Mouse (Mus musculus): ENCODE measurements around the gene Ubtf. TPM values are rescaled to one million over a fixed set of nuclear protein-coding genes. Genes with fewer than 3 reads are reported as not detected.

The Ubtf gene
- polyA plus RNA-seq, 1 experiment = 8.9 TPM

GRCm38 (mm10) chr11:102311966-102312365 is 7.6 kb downstream of the Ubtf start:
- H3K27me3 ChIP-seq (ENCODE audit: control insufficient read depth, insufficient read depth, low read length) = no peaks in the 10 kb centered on the region
- no peak overlapping the region for H3K4me3 ChIP-seq (ENCODE audit: control insufficient read depth, low read depth, low read length)
- no peak overlapping the region for H3K27ac ChIP-seq (ENCODE audit: control insufficient read depth, insufficient read depth, low read depth, low read length)
- no peaks in the 10 kb centered on the region for H3K36me3 ChIP-seq (ENCODE audit: control insufficient read depth, insufficient read depth, low read length)
- peaks cover 36% of the 10 kb centered on the region for H3K4me1 ChIP-seq (ENCODE audit: control insufficient read depth, insufficient read depth, low read length)
- TF ChIP-seq CTCF (IDR thresholded peaks at IDR 0.05; ENCODE audit: control insufficient read depth, insufficient read depth, insufficient replicate concordance, low read depth, low read length) (no peak), POLR2A (IDR thresholded peaks at IDR 0.05; ENCODE audit: control insufficient read depth, low read depth, low read length) (no peak)

- TF ChIP-seq POLR2A (IDR thresholded peaks at IDR 0.05; ENCODE audit: control insufficient read depth, low read depth, low read length) = no peak
- TF ChIP-seq CTCF (IDR thresholded peaks at IDR 0.05; ENCODE audit: control insufficient read depth, insufficient read depth, insufficient replicate concordance, low read depth, low read length) = no peak
- Histone ChIP-seq H3K4me3 (ENCODE audit: control insufficient read depth, low read depth, low read length) (peak overlapping the region; percentile 40), H3K36me3 (ENCODE audit: control insufficient read depth, insufficient read depth, low read length) (no peaks in the 10 kb centered on the region), H3K27ac (ENCODE audit: control insufficient read depth, insufficient read depth, low read depth, low read length) (no peak overlapping the region), H3K27me3 (ENCODE audit: control insufficient read depth, insufficient read depth, low read length) (no peaks in the 10 kb centered on the region), H3K4me1 (ENCODE audit: control insufficient read depth, insufficient read depth, low read length) (peaks cover 30% of the 10 kb centered on the region)
Measured at GRCm38 (mm10) chr11:102310768-102311695, 8.5 kb downstream of the Ubtf start.

GRCm38 (mm10) chr11:102309821-102310617 is 9.5 kb downstream of the Ubtf start:
- Histone ChIP-seq H3K4me1 (ENCODE audit: control insufficient read depth, insufficient read depth, low read length) (peaks cover 30% of the 10 kb centered on the region), H3K27ac (ENCODE audit: control insufficient read depth, insufficient read depth, low read depth, low read length) (peak overlapping the region; percentile 7; the same call in 1 of the 2 replicates), H3K4me3 (ENCODE audit: control insufficient read depth, low read depth, low read length) (peak overlapping the region; percentile 84; the same call in 1 of the 2 replicates), H3K27me3 (ENCODE audit: control insufficient read depth, insufficient read depth, low read length) (no peaks in the 10 kb centered on the region), H3K36me3 (ENCODE audit: control insufficient read depth, insufficient read depth, low read length) (no peaks in the 10 kb centered on the region)
- TF ChIP-seq POLR2A (IDR thresholded peaks at IDR 0.05; ENCODE audit: control insufficient read depth, low read depth, low read length) (no peak), CTCF (IDR thresholded peaks at IDR 0.05; ENCODE audit: control insufficient read depth, insufficient read depth, insufficient replicate concordance, low read depth, low read length) (no peak)

DNA sequence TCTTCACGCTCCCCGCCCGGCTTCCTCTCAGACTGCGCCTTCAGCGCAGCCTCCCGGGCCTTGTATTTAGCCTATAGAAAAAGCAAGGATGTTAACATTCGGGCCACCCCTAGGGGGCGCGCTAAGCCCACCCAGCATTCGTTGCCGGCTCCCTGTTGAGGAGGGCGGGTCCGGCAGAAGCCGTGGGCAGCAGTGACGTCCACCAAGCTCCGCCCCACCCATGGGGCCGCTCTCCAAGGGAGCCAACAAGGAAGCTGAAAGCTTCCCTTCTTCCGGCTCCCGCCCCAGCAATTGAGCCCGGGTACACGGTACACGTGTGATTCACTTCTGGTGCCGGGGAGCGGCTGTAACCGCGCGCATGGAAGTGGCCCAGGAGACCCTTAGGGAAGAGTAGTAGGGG is 10.6 kb downstream of the Ubtf start:
- Histone ChIP-seq H3K4me1 (ENCODE audit: control insufficient read depth, insufficient read depth, low read length) (peaks cover 30% of the 10 kb centered on the region), H3K27ac (ENCODE audit: control insufficient read depth, insufficient read depth, low read depth, low read length) (peak overlapping the region; percentile 7; the same call in 1 of the 2 replicates), H3K36me3 (ENCODE audit: control insufficient read depth, insufficient read depth, low read length) (no peaks in the 10 kb centered on the region), H3K27me3 (ENCODE audit: control insufficient read depth, insufficient read depth, low read length) (no peaks in the 10 kb centered on the region), H3K4me3 (ENCODE audit: control insufficient read depth, low read depth, low read length) (peak overlapping the region; percentile 84)
- TF ChIP-seq CTCF (IDR thresholded peaks at IDR 0.05; ENCODE audit: control insufficient read depth, insufficient read depth, insufficient replicate concordance, low read depth, low read length) (peak; percentile 97), POLR2A (IDR thresholded peaks at IDR 0.05; ENCODE audit: control insufficient read depth, low read depth, low read length) (peak; percentile 47)

DNA sequence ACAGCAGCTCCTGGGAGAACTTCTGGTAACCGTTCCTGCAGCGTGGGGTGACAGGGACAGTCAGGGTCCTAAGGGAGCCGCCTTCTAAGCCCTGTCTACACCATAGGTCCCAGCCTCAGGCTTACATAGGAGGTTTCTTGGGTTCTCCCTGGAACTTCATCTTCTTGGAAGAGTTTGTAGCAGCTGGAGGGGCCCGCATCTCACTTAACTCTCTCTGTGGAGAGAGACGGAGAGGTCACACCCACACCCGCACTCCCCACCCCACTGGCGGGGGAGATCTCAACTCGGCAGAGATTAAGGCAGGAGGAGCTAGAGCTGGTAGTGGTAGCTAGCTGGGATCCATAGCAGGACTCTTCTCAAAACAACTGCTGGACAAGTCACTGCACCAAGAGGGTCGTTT is 11.4 kb downstream of the Ubtf start:
- Histone ChIP-seq H3K27me3 (ENCODE audit: control insufficient read depth, insufficient read depth, low read length) (no peaks in the 10 kb centered on the region), H3K36me3 (ENCODE audit: control insufficient read depth, insufficient read depth, low read length) (no peaks in the 10 kb centered on the region), H3K27ac (ENCODE audit: control insufficient read depth, insufficient read depth, low read depth, low read length) (no peak overlapping the region), H3K4me1 (ENCODE audit: control insufficient read depth, insufficient read depth, low read length) (peaks cover 30% of the 10 kb centered on the region), H3K4me3 (ENCODE audit: control insufficient read depth, low read depth, low read length) (no peak overlapping the region)
- no peak for TF ChIP-seq CTCF (IDR thresholded peaks at IDR 0.05; ENCODE audit: control insufficient read depth, insufficient read depth, insufficient replicate concordance, low read depth, low read length)
- TF ChIP-seq POLR2A (IDR thresholded peaks at IDR 0.05; ENCODE audit: control insufficient read depth, low read depth, low read length) = no peak

DNA sequence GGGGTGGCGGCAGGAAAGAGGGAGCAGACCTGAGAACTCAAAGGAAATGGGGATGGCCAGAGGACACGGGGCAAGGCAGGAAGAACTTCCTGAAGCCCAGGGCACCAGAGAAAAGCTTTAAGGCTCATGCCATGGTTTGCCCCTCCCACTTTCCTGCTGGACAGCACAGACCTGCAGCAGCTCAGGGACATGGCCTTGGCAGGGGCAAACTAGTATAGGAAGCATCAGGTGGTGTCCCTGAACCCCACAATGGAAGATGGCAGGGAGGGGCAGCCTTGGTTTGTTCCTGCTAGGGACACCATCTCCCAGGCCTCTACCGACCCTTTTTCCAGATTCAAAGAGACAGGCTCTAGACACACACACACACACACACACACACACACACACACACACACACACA is 14.2 kb downstream of the Ubtf start:
- Histone ChIP-seq H3K4me3 (ENCODE audit: control insufficient read depth, low read depth, low read length) (no peak overlapping the region), H3K27me3 (ENCODE audit: control insufficient read depth, insufficient read depth, low read length) (no peaks in the 10 kb centered on the region), H3K27ac (ENCODE audit: control insufficient read depth, insufficient read depth, low read depth, low read length) (no peak overlapping the region), H3K36me3 (ENCODE audit: control insufficient read depth, insufficient read depth, low read length) (no peaks in the 10 kb centered on the region), H3K4me1 (ENCODE audit: control insufficient read depth, insufficient read depth, low read length) (peaks cover 21% of the 10 kb centered on the region)
- TF ChIP-seq POLR2A (IDR thresholded peaks at IDR 0.05; ENCODE audit: control insufficient read depth, low read depth, low read length) (no peak), CTCF (IDR thresholded peaks at IDR 0.05; ENCODE audit: control insufficient read depth, insufficient read depth, insufficient replicate concordance, low read depth, low read length) (no peak)

GRCm38 (mm10) chr11:102304141-102304540 is 15.4 kb downstream of the Ubtf start:
- Histone ChIP-seq H3K4me1 (ENCODE audit: control insufficient read depth, insufficient read depth, low read length) (peaks cover 12% of the 10 kb centered on the region), H3K27me3 (ENCODE audit: control insufficient read depth, insufficient read depth, low read length) (no peaks in the 10 kb centered on the region), H3K4me3 (ENCODE audit: control insufficient read depth, low read depth, low read length) (no peak overlapping the region), H3K27ac (ENCODE audit: control insufficient read depth, insufficient read depth, low read depth, low read length) (no peak overlapping the region), H3K36me3 (ENCODE audit: control insufficient read depth, insufficient read depth, low read length) (no peaks in the 10 kb centered on the region)
- TF ChIP-seq CTCF (IDR thresholded peaks at IDR 0.05; ENCODE audit: control insufficient read depth, insufficient read depth, insufficient replicate concordance, low read depth, low read length) = no peak
- no peak for TF ChIP-seq POLR2A (IDR thresholded peaks at IDR 0.05; ENCODE audit: control insufficient read depth, low read depth, low read length)
